Mouse (Mus musculus) liver, postnatal 0 days (tissue): ENCODE measurements around the gene Lrfn2.
A peak's percentile ranks its signal among the peaks of the same experiment; 100 is the strongest.

Source experiments
- CTCF ChIP-seq: sonication (generic); IDR thresholded peaks from 2 replicates; pipeline ENCODE4 v1.5.1; 2016; ENCODE audit warnings: antibody characterized with exemption, low read depth
- EP300 ChIP-seq: IDR thresholded peaks from 2 replicates; pipeline ENCODE4 v1.6.1; 2016; ENCODE audit warnings: antibody characterized with exemption, low read depth, mild to moderate bottlenecking

DNA sequence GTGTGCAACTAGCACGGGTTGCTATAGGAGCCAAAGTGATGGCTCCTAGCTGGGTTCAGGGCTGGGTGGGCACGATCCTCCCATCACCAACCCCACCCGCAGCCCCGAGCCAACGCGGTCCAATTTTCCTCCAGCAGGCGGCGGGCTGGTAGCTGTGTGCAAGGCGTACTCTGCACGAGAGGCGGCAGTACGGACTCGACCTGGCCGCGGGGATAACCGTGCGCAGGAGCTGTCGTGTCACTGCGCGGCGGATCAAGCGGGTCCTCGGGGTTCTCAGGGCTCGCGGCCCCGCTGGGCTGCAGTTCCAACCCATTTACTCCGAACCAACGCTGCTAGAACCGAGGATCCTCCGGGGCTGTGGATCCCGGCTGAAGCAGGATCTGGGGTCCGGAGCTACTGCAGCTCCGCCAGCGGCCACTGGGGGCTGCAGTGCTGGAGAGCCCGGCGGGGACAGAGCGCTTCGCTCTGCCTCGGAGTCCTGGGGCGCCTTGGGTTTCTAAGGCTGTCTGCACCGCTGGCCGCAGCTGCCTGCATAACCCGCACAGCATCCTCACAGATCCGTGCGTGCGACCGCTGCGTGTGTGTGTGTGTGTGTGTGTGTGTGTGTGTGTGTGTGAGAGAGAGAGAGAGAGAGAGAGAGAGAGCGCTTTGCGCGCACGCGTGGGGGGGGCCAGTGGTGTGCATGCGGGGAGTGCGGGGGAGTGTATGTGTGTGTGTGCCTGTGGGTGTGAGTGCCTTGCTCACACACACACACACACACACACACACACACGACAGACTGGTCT lies at the start of gene Lrfn2:
- TF ChIP-seq CTCF (peak; percentile 78), EP300 (no peak)
